Mouse (Mus musculus): ENCODE data around the gene Fbxo8.

Fbxo8 gene

GRCm38 (mm10) chr8:56614235-56614634, 63.3 kb downstream of the Fbxo8 start:
- no peak for DNase-seq

DNA sequence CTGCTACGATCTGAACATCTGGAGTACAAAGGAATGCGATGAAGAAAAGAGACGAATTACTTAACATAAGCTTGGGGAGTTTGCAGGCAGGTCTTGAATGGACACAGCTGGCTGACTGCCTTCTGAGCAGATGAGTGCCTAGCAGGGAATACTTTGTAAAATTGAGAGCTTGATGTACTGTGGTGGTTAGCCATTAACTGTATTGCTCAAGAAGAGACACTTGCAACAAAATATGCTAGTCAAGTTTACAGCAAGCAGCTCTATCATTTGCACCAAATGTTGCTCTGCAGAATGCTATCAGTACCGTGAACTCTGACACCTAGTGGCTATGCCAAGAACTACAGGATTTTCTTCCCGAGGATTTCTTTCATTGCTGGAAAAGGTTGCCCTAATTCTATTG, 64.1 kb downstream of the Fbxo8 start:
- DNase-seq, result peak; percentile 32 to 54

DNA sequence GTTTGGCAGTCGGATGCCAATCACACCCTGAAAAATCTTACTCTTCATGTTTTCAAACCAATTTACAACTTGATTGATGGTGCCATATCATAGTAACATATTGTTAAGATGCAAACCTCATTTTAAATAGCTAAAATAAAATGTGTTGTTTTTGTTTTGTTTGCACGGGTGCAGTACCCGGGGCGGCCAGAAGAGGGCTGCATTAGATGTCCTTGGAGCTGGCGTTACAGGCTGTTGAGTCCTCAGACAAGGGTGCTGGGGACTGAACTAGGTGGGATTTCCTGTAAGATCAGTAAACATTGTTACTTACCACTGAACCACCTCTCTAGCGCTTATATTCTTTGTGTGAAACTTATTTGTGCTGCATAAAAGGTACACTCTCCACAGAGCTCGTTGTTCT, 65.4 kb downstream of the Fbxo8 start:
- peak; percentile 23 to 53 for DNase-seq

DNA sequence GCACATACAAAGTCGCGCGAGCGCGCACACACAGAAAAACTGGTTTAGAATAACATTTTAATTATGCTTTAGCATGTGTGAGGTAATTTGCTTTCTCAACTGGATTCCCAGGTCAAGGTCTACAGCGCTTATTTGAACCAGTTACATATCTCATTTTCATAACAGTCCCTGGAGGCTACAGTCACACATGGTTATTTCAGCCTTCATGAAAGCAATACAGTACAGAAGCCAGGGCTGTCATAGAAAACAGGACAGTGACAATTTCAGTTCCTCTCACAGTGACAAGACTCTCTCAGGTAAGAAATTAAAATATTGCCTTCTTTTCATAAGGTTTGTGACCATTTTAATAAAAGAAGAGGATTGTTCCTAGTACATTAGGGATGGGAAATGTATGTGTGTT, 66.4 kb downstream of the Fbxo8 start:
- DNase-seq, result no peak

GRCm38 (mm10) chr8:56619056-56619455, 68.2 kb downstream of the Fbxo8 start:
- no peak for DNase-seq

DNA sequence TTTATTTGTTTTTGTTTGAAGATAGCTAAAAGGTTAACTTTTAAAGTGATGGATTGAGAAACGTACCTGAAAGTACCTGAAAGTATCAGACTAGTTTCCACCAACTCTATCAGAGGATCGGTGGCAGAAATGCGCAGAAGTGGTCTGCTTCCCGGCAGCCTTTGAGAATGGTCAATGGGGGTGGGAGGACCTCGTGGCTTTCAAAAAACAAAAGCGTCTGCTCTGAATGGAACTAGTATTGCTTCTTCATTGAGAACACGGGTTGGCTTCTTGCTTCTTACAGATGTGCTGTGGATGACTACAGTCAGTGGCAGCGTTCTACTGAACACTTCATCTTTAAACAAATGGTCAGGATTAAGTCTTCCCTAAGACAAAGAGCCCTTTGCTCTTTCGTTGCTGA, 68.7 kb downstream of the Fbxo8 start:
- no peak for DNase-seq

- DNase-seq, result no peak
Observed at GRCm38 (mm10) chr8:56620691-56621090, 69.8 kb downstream of the Fbxo8 start.

DNA sequence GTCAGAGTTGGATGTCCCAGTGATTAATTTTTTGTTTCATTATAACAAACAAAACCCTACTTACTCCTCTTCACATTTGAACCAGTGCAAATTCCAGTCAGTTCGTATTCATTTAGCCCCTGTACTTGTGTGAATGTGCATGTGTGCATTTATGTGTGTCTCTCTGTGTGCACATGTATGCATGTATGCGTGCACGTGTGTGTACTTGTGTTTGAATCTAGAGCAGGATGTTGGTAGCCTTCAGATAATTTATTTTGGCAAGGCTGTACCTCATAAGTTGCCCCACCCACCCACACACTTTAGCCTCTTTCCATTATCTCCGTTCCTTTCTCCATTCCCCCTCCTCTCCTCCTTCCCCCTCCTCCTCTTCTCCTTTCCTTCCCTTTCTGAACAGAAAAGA, 70.2 kb downstream of the Fbxo8 start:
- DNase-seq, result no peak

- no peak for DNase-seq
Observed at GRCm38 (mm10) chr8:56622470-56623024, 71.7 kb downstream of the Fbxo8 start.

GRCm38 (mm10) chr8:56623346-56623745, 72.5 kb downstream of the Fbxo8 start:
- DNase-seq, result no peak

- DNase-seq, result peak; percentile 18 to 54
Observed at GRCm38 (mm10) chr8:56629160-56629559, 78.3 kb downstream of the Fbxo8 start.

DNA sequence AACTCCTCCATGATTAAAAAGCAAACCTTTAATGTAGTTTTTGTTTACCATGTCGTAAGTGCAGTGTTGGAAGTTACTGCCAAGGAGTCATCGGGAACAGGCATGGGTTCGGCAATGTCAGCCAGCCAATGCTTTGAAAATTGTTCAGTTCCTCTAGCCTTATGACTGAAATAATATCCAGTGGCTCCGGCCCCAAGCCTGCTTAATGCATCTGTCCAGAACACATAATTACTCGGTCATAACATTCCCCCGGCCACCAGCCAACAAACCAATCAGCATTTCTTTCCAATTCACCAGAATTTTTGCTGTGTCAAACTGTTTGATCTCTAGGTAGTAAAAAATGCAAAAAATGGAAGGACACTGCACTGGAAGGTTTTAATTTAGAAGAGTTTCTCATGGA, 88.4 kb downstream of the Fbxo8 start:
- DNase-seq, result peak; percentile 22 to 64
